Mouse (Mus musculus): ENCODE data around the gene Pgghg.

DNA sequence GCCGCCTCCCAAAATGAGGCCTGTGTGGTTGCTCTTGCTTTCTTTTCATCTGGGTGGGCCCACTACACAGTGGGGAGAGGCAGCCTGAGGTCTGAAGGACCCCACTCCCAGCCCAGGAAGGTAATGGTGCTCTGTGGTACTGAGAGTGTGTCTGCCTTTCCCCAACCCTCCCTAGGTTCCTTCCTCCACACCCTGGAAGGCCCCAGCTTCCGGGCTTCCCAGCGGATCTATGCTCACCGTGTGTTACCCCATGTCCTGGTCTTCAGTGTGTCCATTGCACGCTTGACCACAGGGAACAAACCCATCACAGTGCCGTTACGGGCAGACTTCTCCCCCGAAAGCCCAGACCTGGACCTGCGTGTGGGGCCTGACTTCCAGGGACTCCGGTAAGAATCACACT, 1.6 kb downstream of the Pgghg start:
- TF ChIP-seq CTCF (IDR thresholded peaks at IDR 0.05; ENCODE audit: low read depth, low read length): no peak
- no peak for TF ChIP-seq TAL1 (conservative IDR thresholded peaks at IDR 0.05; ENCODE audit: low read depth, low read length)

Data from G1E (cell line).